Mouse (Mus musculus): ENCODE measurements at regions not wholly inside any gene's neighbourhood (a gene's known extent, or its start where the extent isn't known, plus 50 kb on each side); places are given as distances from the start of the nearest gene placed in this dataset.
A peak's percentile ranks its signal among the peaks of the same experiment; 100 is the strongest.

DNA sequence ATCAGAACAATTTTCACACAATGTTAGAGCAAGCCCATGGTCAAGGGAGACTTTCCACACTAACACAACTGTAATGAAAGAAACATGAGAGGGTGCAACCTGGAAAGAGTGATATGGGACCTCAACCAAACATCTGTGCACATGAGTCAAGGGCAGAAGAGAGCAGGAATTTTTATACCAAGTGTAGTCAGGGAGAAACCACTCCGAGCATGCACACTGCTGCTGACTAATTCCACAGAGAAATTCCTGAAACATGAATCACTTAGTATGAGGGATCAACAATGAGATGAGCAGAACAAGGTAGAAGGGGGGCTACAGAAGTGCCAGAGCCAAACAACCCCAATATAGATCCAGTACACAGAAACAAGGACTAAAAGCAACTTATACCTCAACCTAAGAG, 363.1 kb upstream of the Fbxo33 start:
- DNase-seq: no peak

DNA sequence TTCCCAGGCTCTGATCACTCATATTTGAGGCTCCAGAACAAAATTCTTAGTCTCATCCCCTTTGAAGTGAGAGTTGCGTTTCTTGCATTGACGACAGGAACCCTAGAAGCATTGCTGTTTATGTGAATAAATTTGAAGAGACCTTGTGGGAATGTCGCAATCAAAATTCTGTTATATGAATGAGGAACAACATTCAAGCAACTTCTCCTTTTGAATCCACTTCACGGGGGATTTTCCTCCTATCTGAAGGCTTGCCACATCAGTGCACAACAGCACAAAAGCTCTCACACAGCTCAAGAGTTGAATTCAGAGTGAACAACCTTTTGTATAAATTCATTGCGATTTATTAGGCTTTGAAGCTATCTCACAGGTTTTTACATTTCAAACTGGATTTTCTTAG, 360.2 kb upstream of the Fbxo33 start:
- DNase-seq: no peak

DNA sequence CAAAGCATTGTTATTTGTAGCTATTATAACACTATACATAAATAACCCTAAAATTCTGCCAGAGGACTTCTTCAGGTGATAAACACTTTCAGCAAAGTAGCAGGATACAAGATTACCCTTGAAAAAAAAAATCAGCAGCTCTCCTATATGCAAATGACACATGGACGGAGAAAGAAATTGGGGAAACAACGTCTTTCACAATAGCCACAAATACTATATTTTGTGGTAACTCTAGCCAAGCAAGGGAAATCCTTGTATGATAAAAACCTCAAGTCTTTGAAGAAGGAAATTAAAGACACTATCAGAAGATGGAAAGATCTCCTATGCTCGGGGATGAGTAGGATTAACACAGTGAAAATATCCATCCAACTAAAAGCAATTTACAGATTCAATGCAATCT, 344.4 kb upstream of the Fbxo33 start:
- DNase-seq: no peak

DNA sequence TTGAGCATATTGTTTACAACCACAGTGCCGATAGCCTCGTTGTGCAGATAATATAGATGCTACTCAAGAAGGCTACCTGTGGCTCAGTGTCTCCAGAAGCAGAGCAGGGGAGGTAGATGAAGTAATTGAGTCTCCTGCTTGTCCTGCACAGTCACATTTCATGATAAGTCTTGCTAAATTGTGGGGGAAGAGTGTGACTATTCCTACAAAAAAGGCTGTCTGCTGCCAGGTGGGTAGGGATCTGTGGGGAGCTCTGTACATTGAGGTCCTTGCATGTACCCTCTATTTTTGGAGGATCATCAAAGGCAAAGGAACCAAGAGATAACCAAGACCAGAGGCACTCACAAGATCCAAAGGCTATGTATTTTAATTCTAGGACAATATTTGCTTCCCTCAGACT, 320.3 kb upstream of the Fbxo33 start:
- DNase-seq: no peak

DNA sequence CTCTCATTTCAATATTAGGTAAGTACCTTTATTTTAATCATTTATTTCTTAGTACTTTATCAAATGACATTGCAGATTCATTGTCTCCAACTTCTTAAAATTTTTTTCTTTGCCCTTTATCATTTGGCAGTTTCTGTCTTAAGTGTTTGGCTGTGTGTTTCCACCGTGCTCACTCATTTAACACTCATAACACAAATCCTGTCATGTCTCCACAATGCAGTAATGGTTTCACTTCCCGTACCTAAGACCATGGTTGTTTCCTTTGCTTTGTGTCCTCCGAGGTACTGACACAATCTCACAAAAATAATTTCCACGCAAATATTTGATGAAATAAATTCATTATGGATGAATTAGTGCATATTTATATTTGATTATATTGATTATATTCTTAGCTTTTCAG, 311.0 kb upstream of the Fbxo33 start:
- DNase-seq: no peak

- no peak for DNase-seq
These were observed 303.8 kb upstream of the Fbxo33 start for GRCm38 (mm10) chr12:59523368-59523767.

- no peak for DNase-seq
These were observed 302.4 kb upstream of the Fbxo33 start for GRCm38 (mm10) chr12:59521946-59522345.

- no peak for DNase-seq
These were observed 290.3 kb upstream of the Fbxo33 start for GRCm38 (mm10) chr12:59509857-59510256.

GRCm38 (mm10) chr12:59509175-59509574, 289.6 kb upstream of the Fbxo33 start:
- no peak for DNase-seq

DNA sequence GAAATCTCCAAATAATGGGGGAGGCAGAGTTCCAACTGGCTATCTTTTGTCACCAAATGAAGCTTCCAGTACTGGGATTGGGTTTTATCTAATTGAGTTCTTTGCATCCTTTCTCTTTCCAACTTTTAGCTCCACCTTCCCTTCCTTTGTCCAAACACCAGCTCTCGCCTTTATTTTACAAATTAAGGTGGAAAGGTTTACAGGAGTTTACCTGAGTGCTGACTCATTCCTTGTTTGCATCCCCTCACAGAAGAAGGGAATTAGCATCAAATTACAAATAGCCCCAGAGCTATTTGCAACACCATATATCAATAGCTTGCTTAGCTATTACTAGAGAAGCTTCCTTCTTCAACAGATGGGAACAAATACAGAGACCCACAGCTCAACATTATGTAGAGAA, 287.9 kb upstream of the Fbxo33 start:
- no peak for DNase-seq

DNA sequence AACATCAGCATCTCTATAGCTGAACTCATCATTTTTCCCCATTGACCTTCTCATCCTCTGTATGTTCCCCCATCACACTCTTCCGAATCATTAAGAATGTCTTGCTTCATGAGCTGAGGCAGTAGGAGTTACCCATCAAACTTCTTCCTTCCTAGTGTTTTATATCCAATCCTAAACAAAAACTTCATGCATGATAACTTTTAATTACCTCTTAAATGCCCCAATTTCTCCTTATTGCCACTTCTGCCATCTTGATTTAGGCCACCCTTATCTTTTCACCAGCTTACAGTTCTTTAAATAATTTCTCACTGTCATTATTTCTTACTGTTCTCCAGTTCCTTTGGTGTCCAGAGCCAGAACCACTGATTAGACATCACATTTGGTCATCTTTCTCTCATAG, 277.9 kb upstream of the Fbxo33 start:
- no peak for DNase-seq

- DNase-seq: no peak
These were observed 268.5 kb upstream of the Fbxo33 start for GRCm38 (mm10) chr12:59488019-59488418.

DNA sequence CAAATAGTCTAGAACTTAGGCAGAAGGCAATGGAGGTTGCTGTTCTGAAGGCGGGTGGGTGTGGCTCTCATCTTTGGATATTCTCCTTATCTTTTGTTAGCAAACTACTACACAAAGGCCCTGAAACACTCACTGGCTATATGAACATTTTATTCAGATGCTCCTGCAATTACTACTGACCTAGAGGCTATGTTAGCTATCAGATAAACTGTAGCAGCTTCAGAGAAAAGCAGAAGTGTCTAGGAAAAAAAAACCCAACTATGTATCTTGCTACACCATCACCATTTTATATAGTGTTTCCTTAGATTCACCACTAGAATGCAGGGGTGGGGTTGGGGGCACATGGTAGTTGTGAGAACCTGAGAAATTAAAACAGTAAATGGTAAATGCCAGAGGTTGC, 268.0 kb upstream of the Fbxo33 start:
- no peak for DNase-seq

- peak; percentile 70 for DNase-seq
These were observed 241.8 kb upstream of the Fbxo33 start for GRCm38 (mm10) chr12:59460997-59461961.

DNA sequence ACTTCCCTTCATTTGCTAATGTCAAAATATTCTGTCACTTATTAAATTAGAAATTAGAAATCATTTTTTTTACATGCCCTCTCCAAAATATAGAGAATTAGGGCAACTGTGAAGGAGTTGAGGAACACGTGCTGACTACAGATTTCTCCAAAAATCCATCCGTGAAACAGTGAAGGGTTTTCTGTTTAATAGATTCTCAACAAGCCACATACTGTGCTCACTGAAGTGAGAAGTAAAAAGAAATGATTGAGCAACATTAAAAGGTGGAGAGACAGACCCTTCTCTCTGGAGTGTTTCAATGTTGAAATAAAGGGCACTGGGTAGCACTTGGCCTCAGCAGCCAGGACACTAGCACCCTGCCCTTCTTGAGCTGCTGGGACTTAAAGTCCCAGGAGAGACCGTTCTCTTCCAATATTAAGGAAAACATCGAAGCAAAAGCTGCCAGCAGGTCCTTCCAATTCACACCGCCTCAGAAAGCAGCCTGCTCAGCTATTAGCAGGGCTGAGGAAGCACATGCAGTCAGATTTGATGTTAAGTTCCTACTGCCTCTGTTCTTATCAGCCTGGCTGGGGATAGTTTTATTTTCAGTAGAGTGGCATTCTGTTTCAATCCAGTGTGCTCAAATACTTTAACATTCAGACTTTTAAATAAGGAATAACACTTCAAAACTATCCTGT, 236.8 kb upstream of the Fbxo33 start:
- no peak for DNase-seq

DNA sequence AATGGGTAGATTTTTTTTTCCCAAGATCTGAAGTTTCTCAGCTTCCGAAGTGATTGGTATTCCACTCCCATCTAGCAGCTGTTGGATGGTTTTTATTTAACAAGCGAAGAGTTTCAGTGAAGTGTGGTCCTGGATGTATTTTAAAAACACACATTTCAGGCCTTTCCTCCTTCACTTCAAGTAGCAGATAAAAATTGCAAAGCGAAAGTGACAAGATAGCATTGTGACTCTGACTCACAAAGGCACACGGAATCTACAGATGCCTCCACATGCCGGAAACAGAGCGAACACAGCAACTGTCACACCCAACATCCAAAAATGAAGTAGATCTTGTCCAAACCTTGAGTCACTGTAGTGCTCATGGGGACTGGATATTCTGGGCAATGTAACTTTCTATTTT, 195.5 kb upstream of the Fbxo33 start:
- DNase-seq: no peak

GRCm38 (mm10) chr12:59411491-59411890, 192.0 kb upstream of the Fbxo33 start:
- no peak for DNase-seq

- no peak for DNase-seq
These were observed 171.6 kb upstream of the Fbxo33 start for GRCm38 (mm10) chr12:59391103-59391502.

GRCm38 (mm10) chr12:59382812-59383211, 163.3 kb upstream of the Fbxo33 start:
- DNase-seq: no peak

DNA sequence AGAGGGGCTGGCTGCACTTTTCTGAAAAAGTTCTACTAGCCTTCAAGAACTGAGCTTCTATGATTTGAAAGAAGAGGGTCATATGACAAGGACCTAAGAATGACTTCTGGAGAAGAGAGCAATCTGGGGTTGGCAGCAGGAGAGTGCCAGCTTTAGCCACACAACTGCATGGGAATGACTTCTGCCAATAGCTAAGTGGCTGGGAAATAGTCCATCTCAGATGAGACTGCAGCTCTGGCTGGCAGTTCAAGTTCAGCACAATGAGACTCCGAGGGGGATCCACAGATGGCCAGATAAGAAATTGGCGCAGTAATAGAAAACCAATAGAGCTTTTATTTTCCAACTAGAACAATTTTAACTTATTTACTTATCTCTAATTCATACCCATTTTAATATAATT, 122.1 kb upstream of the Fbxo33 start:
- no peak for DNase-seq

DNA sequence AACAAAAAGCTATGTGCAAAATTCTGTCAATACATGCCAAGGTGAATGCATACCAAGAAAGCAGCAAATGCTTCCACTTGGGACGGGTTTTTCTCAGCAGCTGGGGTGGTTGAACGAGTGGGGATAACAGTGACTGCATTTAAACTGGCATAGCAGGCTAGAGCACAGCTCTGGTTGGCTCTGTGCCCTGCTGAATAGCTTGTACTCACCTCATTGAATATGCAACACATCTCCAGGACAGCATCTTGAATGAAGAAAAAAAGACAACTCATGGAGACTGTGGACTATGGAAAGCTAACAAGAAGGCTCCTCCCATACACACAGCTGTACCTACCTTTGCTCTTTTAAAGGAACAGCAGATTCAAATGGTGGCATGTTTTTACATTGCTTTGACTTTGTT, 111.2 kb upstream of the Fbxo33 start:
- DNase-seq: no peak

GRCm38 (mm10) chr12:59312703-59313102, 93.2 kb upstream of the Fbxo33 start:
- DNase-seq: no peak

GRCm38 (mm10) chr12:59307958-59308357, 88.4 kb upstream of the Fbxo33 start:
- no peak for DNase-seq

- DNase-seq: no peak
These were observed 85.0 kb upstream of the Fbxo33 start for GRCm38 (mm10) chr12:59304522-59304921.
